Mouse (Mus musculus): ENCODE results near the gene Olfr697.

- TF ChIP-seq GATA1 (IDR thresholded peaks at IDR 0.05; ENCODE audit: borderline replicate concordance, low read length) (no peak), FLI1 (IDR thresholded peaks at IDR 0.05; ENCODE audit: low read length) (no peak)
Observed at GRCm38 (mm10) chr7:106733717-106734116, 8.5 kb downstream of the Olfr697 start.

Data from megakaryocyte, embryonic 14.5 days (primary cell).